In genomic region chr14:30238807-30239206, GRCm38 (mm10) we compare ENCODE assay signal across 12 mouse cellular contexts.
"Had no signal": no experiment of that assay in that cellular context is flagged by ENCODE, and none has a peak within 500 bp of the region (broad histone marks: within the 10 kb centered on the region; RNA-seq: fewer than 3 reads in every experiment).

No protein-coding gene starts in this region.

- DNase-seq: forebrain, postnatal 0 days; gastrocnemius, postnatal 14 days; gastrocnemius, postnatal 36 days; heart, adult 18-20 months; heart, postnatal 10 days; heart, postnatal 36 days; kidney, adult 11 months; kidney, adult 2 months; kidney, adult 9 months; kidney, postnatal 25 days; kidney, postnatal 4 days; liver had no signal
